Mouse (Mus musculus): ENCODE results near the gene Pex11b. TPM values are rescaled to one million over a fixed set of nuclear protein-coding genes. Genes with fewer than 3 reads are reported as not detected.

Pex11b gene
- total and polyA plus RNA-seq, 2 experiments from 2014 or later, result 41.7 to 46.6 TPM

GRCm38 (mm10) chr3:96693579-96693978, 58.4 kb downstream of the Pex11b start:
- WGBS, result 91% methylated on average over 1 of the region's 1 CpGs
- DNase-seq (ENCODE audit: low spot score) (no peak), ATAC-seq (ENCODE audit: insufficient read depth, low read depth) (no peak)
- Histone ChIP-seq H3K4me1 (ENCODE audit: control insufficient read depth, insufficient read depth) (no peaks in the 10 kb centered on the region; the same call in 1 of the 2 replicates), H3K4me3 (ENCODE audit: low read depth, low read length) (no peak overlapping the region), H3K9ac (replicated peaks; ENCODE audit: low read depth, low read length) (no peak overlapping the region), H3K4me2 (ENCODE audit: low read depth, low read length) (no peak overlapping the region), H3K36me3 (replicated peaks; ENCODE audit: control insufficient read depth, insufficient read depth, low read length) (no peaks in the 10 kb centered on the region), H3K27me3 (ENCODE audit: control insufficient read depth, insufficient read depth, low read length) (no peaks in the 10 kb centered on the region), H3K27ac (ENCODE audit: low read depth) (no peak overlapping the region), H3K9me3 (replicated peaks; ENCODE audit: control insufficient read depth, low read length) (no peaks in the 10 kb centered on the region)
- no peak for TF ChIP-seq EP300 (IDR thresholded peaks at IDR 0.05; ENCODE audit: low read depth)
- TF ChIP-seq CTCF (IDR thresholded peaks at IDR 0.05; ENCODE audit: low read depth), result no peak

Other genes starting within 250 kb of the Pex11b start
- not detected in 2 replicates for gene BC107364, start 183.1 kb upstream of the Pex11b start, total RNA-seq (2014; rRNA removed; ENCODE audit: low replicate concordance)
- 0.40 and 0.41 TPM in 2 replicates for gene BC107364, start 183.1 kb upstream of the Pex11b start, polyA plus RNA-seq (2015; fragmentation: Nextera tagmentation; extraction: Ambion mirVana)
- 68.1 and 81.3 TPM in 2 replicates for gene Hfe2, start 110.2 kb upstream of the Pex11b start, total RNA-seq (2014; rRNA removed; ENCODE audit: low replicate concordance)
- 24.7 and 25.9 TPM in 2 replicates for gene Hfe2, start 110.2 kb upstream of the Pex11b start, polyA plus RNA-seq (2015; fragmentation: Nextera tagmentation; extraction: Ambion mirVana)
- 1,058 and 1,196 TPM in 2 replicates for gene Txnip, start 77.4 kb upstream of the Pex11b start, total RNA-seq (2014; rRNA removed; ENCODE audit: low replicate concordance)
- gene Txnip, start 77.4 kb upstream of the Pex11b start, polyA plus RNA-seq (2015; fragmentation: Nextera tagmentation; extraction: Ambion mirVana), result 332 and 600 TPM in 2 replicates
- not detected in 2 replicates for gene Gm16253, start 58.4 kb upstream of the Pex11b start, total RNA-seq (2014; rRNA removed; ENCODE audit: low replicate concordance)
- 1.1 and 1.2 TPM in 2 replicates for gene Gm16253, start 58.4 kb upstream of the Pex11b start, polyA plus RNA-seq (2015; fragmentation: Nextera tagmentation; extraction: Ambion mirVana)
- gene Polr3gl, start 41.2 kb upstream of the Pex11b start, total RNA-seq (2014; rRNA removed; ENCODE audit: low replicate concordance), result 10.3 and 13.1 TPM in 2 replicates
- gene Polr3gl, start 41.2 kb upstream of the Pex11b start, polyA plus RNA-seq (2015; fragmentation: Nextera tagmentation; extraction: Ambion mirVana), result 37.1 and 38.7 TPM in 2 replicates
- gene Ankrd34a, start 38.7 kb upstream of the Pex11b start, total RNA-seq (2014; rRNA removed; ENCODE audit: low replicate concordance), result 1.2 and 5.3 TPM in 2 replicates
- gene Ankrd34a, start 38.7 kb upstream of the Pex11b start, polyA plus RNA-seq (2015; fragmentation: Nextera tagmentation; extraction: Ambion mirVana), result 6.0 and 6.8 TPM in 2 replicates
- gene Lix1l, start 34.2 kb upstream of the Pex11b start, total RNA-seq (2014; rRNA removed; ENCODE audit: low replicate concordance), result 33.1 and 50.6 TPM in 2 replicates
- 3.6 and 5.1 TPM in 2 replicates for gene Lix1l, start 34.2 kb upstream of the Pex11b start, polyA plus RNA-seq (2015; fragmentation: Nextera tagmentation; extraction: Ambion mirVana)
- 7.5 and 9.2 TPM in 2 replicates for gene Rbm8a, start 5.4 kb upstream of the Pex11b start, total RNA-seq (2014; rRNA removed; ENCODE audit: low replicate concordance)
- 64.7 and 65.4 TPM in 2 replicates for gene Rbm8a, start 5.4 kb upstream of the Pex11b start, polyA plus RNA-seq (2015; fragmentation: Nextera tagmentation; extraction: Ambion mirVana)
- gene Gm42957, start 98 bp downstream of the Pex11b start, total RNA-seq (2014; rRNA removed; ENCODE audit: low replicate concordance), result not detected in 2 replicates
- not detected in 2 replicates for gene Gm42957, start 98 bp downstream of the Pex11b start, polyA plus RNA-seq (2015; fragmentation: Nextera tagmentation; extraction: Ambion mirVana)
- gene Itga10, start 10.2 kb downstream of the Pex11b start, total RNA-seq (2014; rRNA removed; ENCODE audit: low replicate concordance), result 0.46 and 4.2 TPM in 2 replicates
- 0.37 and 0.45 TPM in 2 replicates for gene Itga10, start 10.2 kb downstream of the Pex11b start, polyA plus RNA-seq (2015; fragmentation: Nextera tagmentation; extraction: Ambion mirVana)
- 0.39 and 0.88 TPM in 2 replicates for gene Ankrd35, start 34.8 kb downstream of the Pex11b start, total RNA-seq (2014; rRNA removed; ENCODE audit: low replicate concordance)
- gene Ankrd35, start 34.8 kb downstream of the Pex11b start, polyA plus RNA-seq (2015; fragmentation: Nextera tagmentation; extraction: Ambion mirVana), result 0.31 and 0.32 TPM in 2 replicates
- gene Pias3, start 61.0 kb downstream of the Pex11b start, total RNA-seq (2014; rRNA removed; ENCODE audit: low replicate concordance), result 13.8 and 17.4 TPM in 2 replicates
- 19.3 and 22.5 TPM in 2 replicates for gene Pias3, start 61.0 kb downstream of the Pex11b start, polyA plus RNA-seq (2015; fragmentation: Nextera tagmentation; extraction: Ambion mirVana)
- gene Nudt17, start 73.2 kb downstream of the Pex11b start, total RNA-seq (2014; rRNA removed; ENCODE audit: low replicate concordance), result 2.5 and 9.9 TPM in 2 replicates
- 6.9 and 7.9 TPM in 2 replicates for gene Nudt17, start 73.2 kb downstream of the Pex11b start, polyA plus RNA-seq (2015; fragmentation: Nextera tagmentation; extraction: Ambion mirVana)
- gene Polr3c, start 92.3 kb downstream of the Pex11b start, total RNA-seq (2014; rRNA removed; ENCODE audit: low replicate concordance), result 9.7 and 25.4 TPM in 2 replicates
- gene Polr3c, start 92.3 kb downstream of the Pex11b start, polyA plus RNA-seq (2015; fragmentation: Nextera tagmentation; extraction: Ambion mirVana), result 21.7 and 23.0 TPM in 2 replicates
- 27.0 and 35.6 TPM in 2 replicates for gene Rnf115, start 92.3 kb downstream of the Pex11b start, total RNA-seq (2014; rRNA removed; ENCODE audit: low replicate concordance)
- gene Rnf115, start 92.3 kb downstream of the Pex11b start, polyA plus RNA-seq (2015; fragmentation: Nextera tagmentation; extraction: Ambion mirVana), result 29.0 and 30.0 TPM in 2 replicates
- 0.50 TPM in 1 of 2 replicates, not detected in the other for gene Pdzk1, start 193.9 kb downstream of the Pex11b start, total RNA-seq (2014; rRNA removed; ENCODE audit: low replicate concordance)
- 0.11 and 0.12 TPM in 2 replicates for gene Pdzk1, start 193.9 kb downstream of the Pex11b start, polyA plus RNA-seq (2015; fragmentation: Nextera tagmentation; extraction: Ambion mirVana)
- gene Cd160, start 194.0 kb downstream of the Pex11b start, total RNA-seq (2014; rRNA removed; ENCODE audit: low replicate concordance), result not detected in 2 replicates
- gene Cd160, start 194.0 kb downstream of the Pex11b start, polyA plus RNA-seq (2015; fragmentation: Nextera tagmentation; extraction: Ambion mirVana), result not detected in 2 replicates